Mouse (Mus musculus) limb, embryonic 11.5 days (tissue): Measurements from ENCODE around the gene Dbn1. TPM values are rescaled to one million over a fixed set of nuclear protein-coding genes. Genes with fewer than 3 reads are reported as not detected.
A peak's percentile ranks its signal among the peaks of the same experiment; 100 is the strongest.

Experiments used
- ATAC-seq: fragments of 200-750 bp; cut with Nextera tagmentation; 2 replicates; pipeline ENCODE4 v1.8.0; 2017; ENCODE audit warnings: low read depth; ENCODE audit not compliant: insufficient number of reproducible peaks, low FRiP score, low TSS enrichment
- DNase-seq: peaks from one replicate; pipeline ENCODE4 v3.0.0-alpha.2; 2015; ENCODE audit warnings: low spot score
- H3K27ac ChIP-seq: fragments of 300-500 bp; sonication (generic); replicated peaks from 2 replicates; pipeline ENCODE4 v1.5.1; 2014; ENCODE audit warnings: low read depth, mild to moderate bottlenecking, low read length
- H3K27me3 ChIP-seq: fragments of 300-500 bp; sonication (generic); 2 replicates; pipeline ENCODE4 v1.6.1; 2014; ENCODE audit warnings: mild to moderate bottlenecking, low read length, mixed read lengths; ENCODE audit not compliant: control insufficient read depth, insufficient read depth
- H3K36me3 ChIP-seq: fragments of 300-500 bp; sonication (generic); 2 replicates; pipeline ENCODE4 v1.6.1; 2014; ENCODE audit warnings: mild to moderate bottlenecking, low read length, moderate library complexity, mixed read lengths; ENCODE audit not compliant: control insufficient read depth, insufficient read depth
- H3K4me1 ChIP-seq: fragments of 300-500 bp; sonication (generic); 2 replicates; pipeline ENCODE4 v1.6.1; 2014; ENCODE audit warnings: low read length, mixed read lengths; ENCODE audit not compliant: control insufficient read depth, insufficient read depth
- H3K4me2 ChIP-seq: fragments of 300-500 bp; sonication (generic); 2 replicates; pipeline ENCODE4 v1.6.1; 2014; ENCODE audit warnings: low read depth, mild to moderate bottlenecking, moderate library complexity; ENCODE audit not compliant: severe bottlenecking
- H3K4me3 ChIP-seq: fragments of 300-500 bp; sonication (generic); 2 replicates; pipeline ENCODE4 v1.5.1; 2014; ENCODE audit warnings: low read depth, low read length
- H3K9ac ChIP-seq: fragments of 300-500 bp; sonication (generic); 2 replicates; pipeline ENCODE4 v1.6.1; 2014; ENCODE audit warnings: mild to moderate bottlenecking, low read length
- H3K9me3 ChIP-seq: fragments of 300-500 bp; sonication (generic); 2 replicates; pipeline ENCODE4 v1.6.1; 2016; ENCODE audit warnings: low read length; ENCODE audit not compliant: control insufficient read depth
- WGBS: fragments of 180-500 bp; shearing (Covaris S2); extraction: QIAGEN DNeasy Blood & Tissue Kit; methylation state at CpG from one replicate; pipeline ENCODE4 v1.1.7; 2014; 5-methylcytosine and 5-hydroxymethylcytosine counted together
- polyA plus RNA-seq: library from polyadenylated mRNA; unstranded; fragments of >200 nt; fragmentation: Nextera tagmentation; extraction: Ambion mirVana; gene quantifications from 2 replicates; pipeline ENCODE4 v1.2.1, GENCODE M21; 2014

The Dbn1 gene
- polyA plus RNA-seq, 1 experiment from 2014 or later: 299 TPM

GRCm38 (mm10) chr13:55478036-55478435 lies 9.9 kb downstream of the Dbn1 start:
- Histone ChIP-seq H3K4me2 (no peak overlapping the region), H3K4me3 (no peak overlapping the region), H3K4me1 (no peaks in the 10 kb centered on the region), H3K36me3 (peaks cover 55% of the 10 kb centered on the region), H3K27me3 (no peaks in the 10 kb centered on the region), H3K27ac (no peak overlapping the region), H3K9me3 (no peaks in the 10 kb centered on the region), H3K9ac (no peak overlapping the region)
- DNase-seq (peak; percentile 66), ATAC-seq (no peak)
- WGBS: 50% methylated on average over 5 of the region's 5 CpGs

- no peaks in the 10 kb centered on the region for H3K9me3 ChIP-seq
- H3K4me1 ChIP-seq: 0 out of 2 replicates have a peak, but pooled peaks cover 5% of the 10 kb centered on the region
- H3K9ac ChIP-seq: no peak overlapping the region
- DNase-seq: no peak
- 74% methylated on average over 16 of the region's 16 CpGs for WGBS
- H3K27ac ChIP-seq: no peak overlapping the region
- H3K27me3 ChIP-seq: no peaks in the 10 kb centered on the region
- ATAC-seq: no peak
- no peak overlapping the region for H3K4me3 ChIP-seq
- H3K4me2 ChIP-seq: no peak overlapping the region
- H3K36me3 ChIP-seq: peaks cover 52% of the 10 kb centered on the region
These were observed 10.4 kb downstream of the Dbn1 start for GRCm38 (mm10) chr13:55477492-55477891.

- DNase-seq: no peak
- H3K4me1 ChIP-seq: peaks cover 11% of the 10 kb centered on the region; the same call in 1 of the 2 replicates
- WGBS: 93% methylated on average over 8 of the region's 8 CpGs
These were observed 11.7 kb downstream of the Dbn1 start for GRCm38 (mm10) chr13:55476256-55476655.

GRCm38 (mm10) chr13:55475750-55476149 lies 12.2 kb downstream of the Dbn1 start:
- peaks cover 39% of the 10 kb centered on the region for H3K36me3 ChIP-seq

More at GRCm38 (mm10) chr13:55476256-55476655, 11.7 kb downstream of the Dbn1 start:
- Histone ChIP-seq H3K36me3 (peaks cover 43% of the 10 kb centered on the region), H3K27ac (no peak overlapping the region), H3K9me3 (no peaks in the 10 kb centered on the region), H3K9ac (no peak overlapping the region), H3K4me2 (no peak overlapping the region), H3K4me3 (no peak overlapping the region), H3K27me3 (no peaks in the 10 kb centered on the region)
- no peak for ATAC-seq

GRCm38 (mm10) chr13:55474621-55475069 lies 13.3 kb downstream of the Dbn1 start:
- DNase-seq: peak; percentile 39
- H3K27ac ChIP-seq: no peak overlapping the region
- no peak for ATAC-seq

More at GRCm38 (mm10) chr13:55475750-55476149, 12.2 kb downstream of the Dbn1 start:
- Histone ChIP-seq H3K9ac (no peak overlapping the region), H3K9me3 (no peaks in the 10 kb centered on the region), H3K27me3 (no peaks in the 10 kb centered on the region), H3K4me2 (no peak overlapping the region), H3K4me3 (no peak overlapping the region), H3K27ac (no peak overlapping the region), H3K4me1 (peaks cover 15% of the 10 kb centered on the region; the same call in 1 of the 2 replicates)
- DNase-seq (no peak), ATAC-seq (no peak)
- WGBS: 92% methylated on average over 5 of the region's 5 CpGs

GRCm38 (mm10) chr13:55473961-55474360 lies 13.9 kb downstream of the Dbn1 start:
- ATAC-seq (no peak), DNase-seq (no peak)
- H3K4me2 ChIP-seq: no peak overlapping the region
- no peak overlapping the region for H3K4me3 ChIP-seq
- H3K9ac ChIP-seq: no peak overlapping the region
- H3K4me1 ChIP-seq: peaks cover 15% of the 10 kb centered on the region; the same call in 1 of the 2 replicates
- H3K36me3 ChIP-seq: peaks cover 23% of the 10 kb centered on the region
- H3K27ac ChIP-seq: no peak overlapping the region; the same call in 1 of the 2 replicates
- no peaks in the 10 kb centered on the region for H3K27me3 ChIP-seq
- no peaks in the 10 kb centered on the region for H3K9me3 ChIP-seq
- 67% methylated on average over 10 of the region's 11 CpGs for WGBS

More at GRCm38 (mm10) chr13:55474621-55475069, 13.3 kb downstream of the Dbn1 start:
- Histone ChIP-seq H3K4me2 (no peak overlapping the region), H3K4me1 (peaks cover 15% of the 10 kb centered on the region; the same call in 1 of the 2 replicates), H3K9ac (no peak overlapping the region), H3K4me3 (no peak overlapping the region), H3K36me3 (peaks cover 30% of the 10 kb centered on the region), H3K27me3 (no peaks in the 10 kb centered on the region), H3K9me3 (no peaks in the 10 kb centered on the region)
- WGBS: 69% methylated on average over 5 of the region's 5 CpGs

DNA sequence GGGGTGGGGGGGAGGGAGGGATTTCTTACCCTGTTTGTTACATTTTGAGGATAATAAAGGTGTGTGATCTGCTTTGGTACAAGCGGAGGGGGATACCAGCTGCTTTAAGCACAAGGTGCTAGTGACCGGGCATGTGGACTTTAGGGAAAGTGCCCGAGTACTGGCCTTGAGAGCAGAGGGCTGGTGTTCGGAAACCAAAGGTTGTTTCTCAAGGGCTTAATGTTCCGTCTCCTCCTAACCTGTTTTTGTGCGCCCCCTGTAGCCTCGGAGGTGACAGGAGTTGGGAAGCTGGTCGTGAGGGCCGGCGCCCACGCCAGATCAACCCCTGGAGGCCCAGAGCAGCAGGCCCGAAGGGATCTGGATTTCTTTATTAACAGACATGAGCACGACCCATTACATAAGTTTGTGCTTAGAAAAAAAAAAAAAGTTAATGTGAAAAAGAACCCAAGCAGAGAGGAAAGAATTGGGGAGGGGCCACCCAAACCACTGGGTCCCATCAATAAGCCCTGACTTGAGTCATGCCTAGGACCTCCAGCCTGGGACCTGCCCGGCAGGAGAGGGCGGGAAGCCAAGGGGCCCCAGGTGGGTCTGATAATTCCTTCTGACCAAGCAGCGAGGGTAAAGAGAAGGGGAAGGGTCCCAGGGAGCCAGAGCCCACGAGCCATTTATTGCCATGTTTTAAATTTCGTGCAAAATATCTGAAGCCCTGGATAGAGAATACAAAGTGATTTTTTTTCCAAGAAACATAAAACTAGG lies 14.7 kb downstream of the Dbn1 start:
- Histone ChIP-seq H3K27me3 (no peaks in the 10 kb centered on the region), H3K4me2 (peak overlapping the region; percentile 100), H3K4me3 (peak overlapping the region; percentile 58), H3K9ac (no peak overlapping the region; the same call in 1 of the 2 replicates), H3K36me3 (peaks cover 19% of the 10 kb centered on the region), H3K4me1 (peaks cover 15% of the 10 kb centered on the region; the same call in 1 of the 2 replicates), H3K9me3 (no peaks in the 10 kb centered on the region), H3K27ac (peak overlapping the region; percentile 80)
- ATAC-seq: no peak
- WGBS: 15% methylated on average over 18 of the region's 18 CpGs
- DNase-seq: peak; percentile 75

GRCm38 (mm10) chr13:55472132-55473022 lies 15.5 kb downstream of the Dbn1 start:
- DNase-seq: peak; percentile 77
- H3K36me3 ChIP-seq: peaks cover 19% of the 10 kb centered on the region
- no peaks in the 10 kb centered on the region for H3K9me3 ChIP-seq
- H3K4me3 ChIP-seq: peak overlapping the region; percentile 58
- WGBS: under 1% methylated on average over 102 of the region's 103 CpGs
- H3K27me3 ChIP-seq: no peaks in the 10 kb centered on the region
- peak overlapping the region; percentile 80 for H3K9ac ChIP-seq
- peak overlapping the region; percentile 80 for H3K27ac ChIP-seq
- ATAC-seq: peak; percentile 17; the same call in 1 of the 2 replicates
- peaks cover 15% of the 10 kb centered on the region; the same call in 1 of the 2 replicates for H3K4me1 ChIP-seq
- peak overlapping the region; percentile 100 for H3K4me2 ChIP-seq
